Mouse (Mus musculus) heart, postnatal 10 days (tissue): ENCODE results near the gene Plgrkt. TPM values are rescaled to one million over a fixed set of nuclear protein-coding genes. Genes with fewer than 3 reads are reported as not detected.
"Not testable (repeated sequence)": the region's sequence is repeated elsewhere in the genome, so short reads cannot be mapped to it uniquely, and the experiment has no call there.

ENCODE experiments used
- DNase-seq, 2 experiments: peaks; one replicate each; pipeline ENCODE4 v3.0.0; 2021
- intact Hi-C: fragments of 180-260 bp; cut with DNase I; formaldehyde crosslinking; loops from one replicate; pipeline ENCODE4 v1.15.1; 2025
- total RNA-seq, 2 experiments: library from RNA; stranded (reverse); gene quantifications; 2 replicates each; pipeline ENCODE4 v1.2.3; 2021

The Plgrkt gene
- total RNA-seq = 10 to 100 TPM; 27.9 to 38.6 TPM

DNA sequence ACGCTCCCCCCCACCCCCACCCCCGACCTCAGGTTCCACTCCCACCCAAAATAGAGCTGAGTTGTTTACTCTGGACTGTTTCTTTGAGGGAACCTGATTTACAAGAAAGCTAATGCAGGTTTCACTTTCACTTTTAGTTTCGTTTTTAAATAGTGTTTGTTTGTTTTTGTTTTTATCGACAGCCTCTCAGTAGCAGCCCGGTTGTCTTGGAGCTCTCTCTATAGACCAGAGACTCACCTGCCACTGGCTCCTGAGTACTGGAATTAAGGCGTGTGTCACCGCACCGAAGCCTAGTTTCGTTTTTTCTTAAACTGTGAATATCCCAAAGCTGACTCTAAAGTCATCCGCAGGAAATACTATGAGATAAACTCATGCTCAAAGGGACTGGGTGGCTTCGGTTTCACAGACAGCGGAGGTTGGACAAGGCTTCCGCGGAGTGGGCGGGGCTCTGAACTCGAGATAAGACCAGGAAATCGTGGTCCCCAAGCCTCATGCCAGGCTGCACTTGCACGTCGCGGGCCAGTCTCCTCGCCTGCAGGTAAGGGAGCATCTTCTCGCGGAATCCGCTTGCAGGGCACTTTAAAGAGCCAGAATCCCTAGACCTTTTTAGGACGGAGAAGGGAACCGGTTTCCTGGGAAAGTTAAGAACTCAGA is at the start of gene Plgrkt, which contains the start of gene Cd274:
TSS of gene Plgrkt (minus strand) at position 422 of the 654 bp plus-strand sequence.
TSS of gene Cd274 (plus strand) at position 487 of the 654 bp plus-strand sequence.
- intact Hi-C loops = no loop called here
- peak; percentile 79 for DNase-seq

DNA sequence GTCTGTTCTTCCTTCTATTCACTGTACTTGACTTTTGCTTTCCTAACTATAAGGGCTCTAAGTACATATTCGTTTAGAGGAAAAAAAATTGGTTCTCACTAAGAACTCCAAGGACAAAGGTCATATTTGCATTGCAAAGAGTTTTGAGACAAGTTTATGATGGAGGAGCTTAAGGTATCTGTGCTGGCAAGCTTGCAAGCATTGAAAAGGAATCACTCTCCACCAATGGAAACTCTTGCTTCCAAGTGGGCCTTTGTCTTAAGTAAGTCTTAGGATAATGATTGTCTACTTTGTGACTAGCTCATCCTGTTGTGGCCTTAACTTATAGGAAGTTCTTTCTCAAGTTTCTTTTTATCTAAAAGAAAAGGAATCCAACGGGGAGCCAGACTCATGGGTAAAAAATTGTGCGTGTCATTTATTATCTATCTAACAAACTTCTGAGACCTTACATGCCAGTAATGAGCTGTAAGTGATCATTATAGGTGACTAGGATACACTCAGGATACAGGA is 49.3 kb upstream of the Plgrkt start:
- no peak for DNase-seq
- intact Hi-C loops = no loop called here

DNA sequence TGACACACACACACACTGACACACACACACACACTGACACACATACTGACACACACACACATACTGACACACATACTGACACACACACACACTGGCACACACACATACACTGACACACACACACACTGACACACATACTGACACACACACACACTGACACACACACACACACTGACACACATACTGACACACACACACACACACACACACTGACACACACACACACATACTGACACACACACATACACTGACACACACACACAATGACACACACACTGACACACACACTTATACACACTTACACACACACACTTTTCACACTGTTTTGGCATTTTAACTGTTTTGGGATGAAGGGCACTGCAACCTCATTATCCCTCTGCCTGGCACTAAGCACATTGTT is 47.7 kb upstream of the Plgrkt start:
- intact Hi-C loops, DNase-seq: not testable (repeated sequence)

DNA sequence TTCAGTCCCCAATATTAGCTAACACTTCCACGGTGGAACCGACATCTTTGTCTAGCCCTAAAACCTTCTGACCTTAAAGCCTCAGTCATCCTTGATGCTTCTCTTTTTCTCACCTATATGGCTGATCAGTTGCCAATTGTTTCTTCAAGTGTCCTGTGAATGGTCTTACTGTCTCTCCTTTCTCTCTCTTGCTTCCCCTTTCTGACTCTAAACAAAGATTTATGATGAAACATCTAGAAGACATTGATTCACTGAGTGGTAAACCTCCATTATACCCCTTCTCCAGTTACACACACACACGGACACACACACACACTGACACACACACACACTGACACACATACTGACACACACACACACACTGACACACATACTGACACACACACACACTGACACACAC is 47.3 kb upstream of the Plgrkt start:
- intact Hi-C loops = no loop called here

DNA sequence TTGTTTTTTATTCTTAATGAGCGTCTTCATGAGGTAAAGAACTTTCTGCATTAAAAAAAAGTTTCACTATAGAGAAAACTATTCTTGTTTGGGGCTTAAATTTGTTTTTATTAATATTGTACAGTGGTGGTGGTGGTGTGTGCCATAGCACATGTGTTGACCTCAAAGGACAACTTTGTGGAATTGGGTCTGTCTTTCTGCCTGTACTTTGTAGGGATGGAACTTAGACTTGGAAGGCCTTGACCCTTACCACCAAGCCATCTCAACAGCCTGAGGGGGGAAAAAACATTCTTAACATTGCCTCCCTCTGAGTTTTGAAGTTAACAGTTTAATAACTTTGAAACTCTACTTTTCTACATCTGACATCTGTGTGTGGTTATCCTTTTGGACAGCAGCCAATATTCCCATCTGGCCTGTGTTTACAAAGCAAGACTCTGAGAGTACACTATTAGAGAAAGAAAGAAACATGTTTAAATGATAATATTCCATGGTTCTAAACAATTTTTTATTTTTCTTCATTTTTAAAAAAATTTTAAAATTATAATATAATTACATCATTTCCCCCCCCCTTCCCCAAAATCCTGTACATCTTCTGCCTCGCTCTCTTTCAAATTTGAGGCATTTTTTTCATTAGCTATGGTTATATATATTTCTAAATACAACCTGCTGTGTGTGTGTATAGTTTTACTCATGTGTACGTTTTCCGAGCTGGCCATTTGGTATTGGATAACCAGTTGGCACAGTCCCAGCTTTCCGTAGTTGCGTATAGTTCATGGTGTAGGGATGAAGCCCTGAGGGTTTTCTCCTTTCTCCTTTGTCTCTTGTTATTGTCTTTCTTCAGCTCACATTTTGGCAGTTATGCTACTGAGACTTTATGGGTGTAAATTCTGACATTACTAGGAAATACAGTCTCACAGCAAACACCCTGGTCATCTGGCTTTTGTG is 45.6 kb upstream of the Plgrkt start:
- intact Hi-C loops = no loop called here
- peak; percentile 57 to 64 for DNase-seq

More for the DNA sequence above, 47.3 kb upstream of the Plgrkt start:
- no peak for DNase-seq

DNA sequence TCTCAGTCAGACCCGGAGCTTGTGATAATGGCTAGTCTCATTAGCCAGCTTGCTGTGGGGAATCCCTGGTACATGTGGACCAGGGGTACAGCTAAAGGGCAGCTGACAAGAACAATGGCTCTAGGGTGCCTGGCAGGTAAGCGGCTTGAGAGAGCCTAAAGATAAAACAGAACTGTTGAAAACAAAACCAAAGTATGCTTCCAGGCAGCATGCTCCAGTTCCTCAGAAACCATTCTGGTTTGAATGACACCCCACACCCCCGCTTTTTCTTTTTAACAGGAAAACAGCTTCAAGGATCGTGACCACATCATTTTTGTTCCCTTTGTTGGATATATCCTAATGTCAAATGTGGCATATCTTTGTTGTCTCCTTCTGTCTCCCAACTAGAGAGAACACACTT is 43.4 kb upstream of the Plgrkt start, which contains the start of gene Pdcd1lg2:
TSS of gene Pdcd1lg2 (plus strand) at position 301 of the 400 bp plus-strand sequence.
- no peak for DNase-seq
- intact Hi-C loops = no loop called here

DNA sequence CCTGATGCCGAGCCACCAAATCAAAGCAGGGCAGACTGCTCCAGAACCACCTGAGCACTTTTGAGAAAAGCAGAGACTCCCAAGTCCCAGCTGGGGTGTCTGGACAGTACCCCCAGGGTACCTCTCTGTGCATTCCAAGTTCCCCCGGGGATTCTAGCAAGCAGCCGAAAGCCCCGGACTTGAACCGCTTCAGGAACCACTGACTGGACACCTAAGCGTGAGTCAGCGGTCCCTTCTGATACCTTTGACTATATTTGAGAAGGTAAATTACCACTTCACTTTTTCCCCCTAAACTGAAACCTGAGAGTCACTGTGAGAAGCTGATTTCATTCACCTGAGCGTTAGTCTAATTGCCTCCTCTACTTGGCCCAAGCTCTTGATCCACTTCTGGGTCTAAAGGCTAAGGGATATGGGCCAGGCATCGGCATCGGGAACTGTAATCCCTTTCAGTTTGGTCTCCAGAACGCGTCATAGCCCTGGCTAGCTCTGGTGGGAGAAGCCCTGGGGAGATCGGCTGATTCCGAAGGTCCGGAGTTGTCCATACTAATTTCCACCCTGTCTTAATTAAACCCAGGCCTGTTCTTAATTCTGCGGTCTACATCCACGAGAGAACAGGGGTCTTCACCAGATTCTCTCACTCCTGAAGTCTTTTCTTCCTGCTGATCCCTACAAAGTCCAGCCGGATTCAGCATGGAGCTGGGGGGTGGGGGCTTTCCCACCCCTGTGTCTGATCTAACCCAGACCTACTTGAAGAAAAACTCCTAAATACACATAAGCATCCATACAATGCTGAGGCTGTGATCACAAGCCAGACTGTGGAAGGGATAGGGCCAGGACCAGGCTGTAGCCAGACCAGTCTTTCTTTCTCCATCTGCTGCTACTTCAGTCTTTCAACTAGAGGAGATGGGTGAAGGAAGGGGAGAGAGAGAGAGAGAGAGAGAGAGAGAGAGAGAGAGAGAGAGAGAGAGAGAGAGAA is 39.1 kb upstream of the Plgrkt start:
- intact Hi-C loops = no loop called here

DNA sequence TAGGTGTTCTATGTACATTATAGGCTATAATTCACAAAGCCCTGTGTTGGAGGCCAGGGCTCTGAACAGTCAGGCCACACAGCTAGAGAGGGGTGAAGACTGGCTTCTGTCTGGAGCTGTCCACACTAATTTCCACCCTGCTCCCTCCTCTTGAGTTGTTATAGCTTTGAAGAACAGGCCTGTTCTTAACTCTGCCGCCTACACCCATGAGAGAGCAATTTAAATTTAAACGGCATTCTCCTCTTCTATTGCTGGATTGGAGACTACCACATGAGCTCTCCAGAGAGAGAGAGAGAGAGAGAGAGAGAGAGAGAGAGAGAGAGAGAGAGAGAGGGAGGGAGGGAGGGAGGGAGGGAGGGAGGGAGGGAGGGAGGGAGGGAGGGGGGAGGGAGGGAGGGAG is 38.2 kb upstream of the Plgrkt start:
- no peak for DNase-seq
- intact Hi-C loops = no loop called here

More for the DNA sequence above, 39.1 kb upstream of the Plgrkt start:
- no peak for DNase-seq

DNA sequence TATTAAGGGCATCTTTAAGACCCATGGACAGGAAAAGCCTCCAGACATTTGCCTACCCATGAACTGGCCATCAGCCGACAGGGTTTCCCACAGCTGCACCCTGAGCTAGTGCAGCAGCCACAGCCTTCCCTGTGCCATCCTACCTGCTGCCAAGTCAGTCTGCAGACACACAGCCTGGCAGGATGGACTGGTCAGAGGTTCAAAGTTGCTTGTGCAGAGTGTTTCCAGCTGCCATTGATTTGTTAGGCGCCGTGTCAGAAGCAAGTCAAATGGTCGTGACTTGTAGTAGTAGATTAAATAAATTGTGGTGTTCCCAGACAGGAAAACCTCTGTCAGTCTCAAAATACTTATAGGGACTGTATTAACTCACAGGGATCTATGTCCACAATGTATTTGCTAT is 36.1 kb upstream of the Plgrkt start:
- DNase-seq = no peak
- intact Hi-C loops = no loop called here

DNA sequence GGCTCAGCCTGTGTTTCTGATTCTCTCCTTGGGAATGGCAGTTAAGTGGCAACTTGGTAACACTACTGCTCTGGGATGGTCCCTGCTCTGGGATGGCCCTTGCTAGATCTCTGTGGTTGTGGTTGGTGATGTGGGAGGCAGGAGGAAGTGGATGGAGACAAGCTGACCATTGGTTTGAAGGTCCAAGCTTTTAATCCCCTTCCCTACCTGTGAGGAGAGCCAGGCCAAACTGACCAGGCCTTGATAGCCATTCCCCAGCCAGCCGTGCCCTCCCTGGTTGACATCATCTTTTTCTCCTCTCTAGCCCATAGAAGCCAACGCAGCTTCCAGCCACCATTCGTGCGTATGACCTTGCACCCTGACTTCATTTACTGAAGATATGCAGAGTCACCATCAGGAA is 35.4 kb upstream of the Plgrkt start:
- no peak for DNase-seq
- intact Hi-C loops = no loop called here

DNA sequence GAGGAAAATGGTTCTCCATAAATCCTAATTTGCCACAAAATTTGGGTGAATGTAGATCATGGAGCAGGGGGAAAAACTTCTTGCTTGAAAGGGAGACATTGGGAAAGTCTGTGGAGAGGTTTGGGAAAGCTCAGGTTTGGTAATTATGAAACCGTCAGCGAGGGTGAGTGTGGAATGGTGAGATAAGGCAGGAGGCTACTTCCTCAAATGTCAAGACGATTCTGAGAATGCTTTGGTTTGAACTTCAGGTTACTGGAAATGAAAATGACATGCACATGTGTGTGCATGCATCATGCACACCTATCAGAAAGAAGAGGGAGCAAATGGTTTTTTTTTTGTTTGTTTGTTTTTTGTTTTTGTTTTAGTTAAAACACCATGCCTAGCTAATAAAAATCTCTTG is 33.3 kb upstream of the Plgrkt start:
- DNase-seq = no peak
- intact Hi-C loops = no loop called here

DNA sequence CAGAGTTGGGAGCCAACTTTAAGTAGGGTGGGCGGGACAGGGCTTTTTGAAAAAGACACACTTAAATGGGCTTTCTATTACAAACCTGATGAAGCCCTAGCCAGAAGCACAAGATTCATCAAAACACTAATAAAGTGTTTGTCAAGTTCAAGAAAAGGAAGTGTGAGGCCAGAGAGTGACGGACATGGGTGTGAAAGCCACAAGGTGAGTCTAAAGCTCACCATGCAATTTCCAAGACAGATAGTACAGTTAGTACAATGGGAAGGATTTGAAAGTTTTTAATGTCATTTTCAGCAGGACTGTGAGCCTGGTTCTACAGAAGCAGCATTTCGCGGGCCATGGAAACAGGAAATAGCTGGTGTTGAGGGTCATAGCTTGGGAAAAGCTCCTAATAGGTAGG is 32.6 kb upstream of the Plgrkt start:
- intact Hi-C loops = no loop called here
- DNase-seq = no peak

DNA sequence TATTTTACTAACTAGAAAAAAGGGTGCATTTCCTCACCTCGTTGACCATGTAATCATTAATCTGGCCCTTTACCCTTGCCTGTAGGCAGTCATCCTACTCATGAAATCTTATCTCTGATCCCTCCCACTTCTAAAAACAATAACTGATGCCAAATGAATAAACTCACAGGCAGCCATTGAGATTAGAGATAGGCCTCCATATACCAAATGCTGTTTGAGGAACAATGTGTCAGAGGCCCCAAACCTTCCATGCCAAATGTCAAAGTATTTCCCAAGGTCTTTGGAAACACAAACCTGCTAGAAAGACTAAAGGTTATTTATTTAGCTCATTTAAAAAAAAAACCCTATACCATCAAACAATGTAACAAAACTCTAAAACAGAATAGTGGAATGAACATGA is 29.2 kb upstream of the Plgrkt start:
- intact Hi-C loops = no loop called here

DNA sequence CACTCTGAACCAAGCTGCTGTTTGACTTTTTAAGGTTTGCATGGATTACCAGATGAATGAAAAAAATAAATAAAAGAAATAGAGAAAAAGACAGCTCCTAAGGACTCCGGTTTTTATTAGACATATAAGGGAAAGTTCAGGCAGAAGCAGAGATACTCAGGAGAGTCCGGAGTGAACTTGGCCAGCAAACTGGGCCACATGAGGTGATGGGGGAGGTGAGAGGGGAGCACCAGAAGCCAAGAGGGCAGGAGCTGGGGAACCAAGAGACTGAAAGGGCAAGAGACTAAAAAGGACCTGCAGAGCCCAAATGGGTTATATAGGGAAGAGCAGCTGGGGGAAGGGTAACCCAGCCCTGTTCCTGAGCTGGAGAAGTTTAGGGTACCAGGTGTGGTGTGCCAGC is 27.5 kb upstream of the Plgrkt start:
- intact Hi-C loops = no loop called here
- no peak for DNase-seq

More for the DNA sequence above, 29.2 kb upstream of the Plgrkt start:
- no peak for DNase-seq

DNA sequence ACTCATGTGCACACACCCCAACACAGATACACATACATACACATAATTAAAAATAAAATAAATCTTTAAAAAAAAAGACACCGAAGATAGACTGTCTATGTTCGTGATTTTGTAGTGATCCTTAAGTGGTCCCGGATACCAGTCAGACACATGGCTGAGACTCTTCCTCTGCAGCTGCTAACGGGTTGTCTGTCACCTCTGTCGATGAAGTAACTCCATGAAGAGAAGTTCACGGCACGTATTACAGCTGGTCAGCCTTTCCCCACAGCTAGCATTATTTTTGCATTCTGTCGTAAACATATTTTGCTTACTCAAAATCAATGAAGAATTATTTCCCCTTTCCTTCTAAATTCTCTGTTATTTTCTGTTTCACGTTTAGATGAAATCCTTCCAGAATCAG is 26.1 kb upstream of the Plgrkt start:
- intact Hi-C loops = no loop called here
- no peak for DNase-seq

DNA sequence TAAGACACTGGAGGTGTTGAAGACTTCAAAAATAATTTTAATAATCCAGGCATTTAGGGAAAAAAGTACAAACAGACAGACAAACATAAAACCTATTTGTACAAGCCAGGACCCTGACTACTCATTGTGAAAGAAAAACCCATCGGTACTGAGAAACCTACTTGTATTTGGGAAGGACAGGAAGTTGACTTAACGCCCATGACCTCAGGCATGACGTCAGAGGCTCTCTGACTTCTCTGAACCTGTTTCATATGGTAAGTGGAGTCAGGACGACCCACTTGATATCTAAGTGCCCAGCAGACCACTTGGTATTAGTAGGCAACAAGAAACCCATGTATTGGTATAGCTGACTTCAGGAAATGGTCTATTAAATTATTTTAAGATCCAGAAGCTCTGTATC is 24.1 kb upstream of the Plgrkt start:
- no peak for DNase-seq
- intact Hi-C loops = no loop called here

DNA sequence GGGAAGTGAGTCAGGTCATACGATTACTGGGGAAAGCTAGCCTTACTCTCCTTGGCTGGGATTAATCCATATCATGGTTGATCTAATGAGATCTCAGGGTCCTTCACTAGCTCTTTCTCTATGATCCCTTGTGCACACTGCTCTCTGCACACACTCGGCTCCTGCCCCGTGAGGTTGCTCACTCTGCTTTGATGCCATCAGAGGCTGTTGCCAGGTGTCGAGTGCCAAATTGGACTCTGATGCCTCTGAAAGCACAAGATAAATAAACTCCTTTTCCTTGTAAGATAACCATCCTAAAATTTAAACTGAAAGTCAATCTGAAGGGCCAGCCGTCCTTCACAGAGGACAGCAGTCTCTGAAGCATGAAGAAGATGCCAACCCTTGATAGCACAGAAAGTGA is 23.3 kb upstream of the Plgrkt start:
- intact Hi-C loops = no loop called here
- no peak for DNase-seq

DNA sequence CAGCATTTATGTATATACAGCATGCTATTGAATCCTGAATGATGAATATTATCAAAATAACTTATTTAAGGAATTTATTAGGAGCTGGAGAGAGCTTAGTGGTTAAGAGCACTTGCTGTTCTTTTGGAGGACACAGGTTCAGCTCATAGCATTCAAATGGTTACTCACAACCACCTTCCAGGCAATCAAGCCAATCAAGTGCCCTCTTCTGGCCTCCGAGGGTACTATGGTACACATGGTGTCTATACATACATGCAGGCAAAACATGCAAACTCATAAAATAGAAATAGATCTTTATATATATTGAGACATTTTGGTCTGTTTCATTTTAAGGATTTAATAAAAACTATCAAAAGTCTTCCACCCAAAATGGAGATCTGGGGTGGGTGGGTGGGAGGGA is 21.6 kb upstream of the Plgrkt start:
- intact Hi-C loops = no loop called here

DNA sequence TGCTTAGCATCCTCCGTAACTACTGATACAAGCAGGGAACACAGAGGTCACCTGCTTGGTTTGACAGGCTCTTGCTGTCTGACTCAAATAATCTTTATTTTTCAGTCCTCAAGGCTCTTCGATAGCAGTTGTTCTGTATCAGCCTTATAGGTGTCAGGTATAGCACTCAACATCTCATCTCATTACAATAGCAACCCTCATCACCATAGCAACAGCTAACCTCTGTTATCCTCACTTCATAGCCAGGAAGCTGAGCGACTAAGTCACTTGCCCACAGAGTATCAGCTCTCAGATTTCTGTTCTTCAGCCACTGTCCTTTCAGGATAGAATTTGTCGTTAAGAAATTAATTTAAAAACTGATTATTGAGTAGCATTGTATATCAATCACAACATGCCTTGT is 18.6 kb upstream of the Plgrkt start:
- DNase-seq = no peak
- intact Hi-C loops = no loop called here

More for the DNA sequence above, 21.6 kb upstream of the Plgrkt start:
- DNase-seq = no peak

DNA sequence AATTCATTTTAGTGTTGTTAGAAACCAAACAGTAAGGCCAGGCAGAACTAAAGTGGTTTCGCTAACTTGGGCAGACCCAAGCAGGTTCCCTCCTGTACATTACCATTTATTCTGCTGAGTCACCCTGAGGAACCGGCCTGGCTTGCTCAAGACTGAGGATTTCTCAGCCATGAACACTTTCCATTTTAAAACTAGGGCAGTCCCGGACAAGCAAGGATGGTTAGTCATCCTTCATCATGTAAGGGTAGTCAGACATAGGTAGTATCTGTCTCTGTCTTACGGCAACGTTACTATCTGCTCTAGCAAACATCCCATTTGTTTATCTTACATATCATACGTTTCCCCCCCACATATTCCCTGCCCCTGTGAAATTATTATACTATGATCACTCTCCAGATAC is 17.8 kb upstream of the Plgrkt start:
- intact Hi-C loops = no loop called here
- DNase-seq = no peak
